Mouse (Mus musculus): ENCODE data around the gene 1700025G04Rik. TPM values are rescaled to one million over a fixed set of nuclear protein-coding genes. Genes with fewer than 3 reads are reported as not detected.

The 1700025G04Rik gene
- polyA plus RNA-seq, 1 experiment from 2014 or later, result 28.6 TPM

DNA sequence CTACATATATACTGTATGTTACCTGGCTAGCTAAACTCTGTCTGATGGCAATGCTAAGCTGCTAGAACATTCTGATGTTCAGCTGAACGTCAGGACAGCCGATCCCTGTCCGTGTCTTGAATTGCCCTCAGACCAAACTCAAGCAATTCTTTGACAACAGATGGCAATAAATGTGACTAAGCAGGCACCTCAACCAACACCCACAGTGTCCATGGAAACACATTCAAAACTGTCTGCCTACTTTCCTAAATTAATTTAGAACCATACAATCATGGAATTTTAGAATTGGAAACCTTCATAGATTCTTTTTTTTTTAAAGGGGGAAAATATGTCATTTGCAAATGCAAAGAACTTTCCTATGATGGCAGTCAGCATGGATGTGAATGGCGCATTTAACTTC, 41.6 kb downstream of the 1700025G04Rik start:
- H3K36me3 ChIP-seq (ENCODE audit: control insufficient read depth, insufficient read depth, low read length), result no peaks in the 10 kb centered on the region
- no peaks in the 10 kb centered on the region for H3K27me3 ChIP-seq (ENCODE audit: control insufficient read depth, insufficient read depth, low read length)
- no peak overlapping the region for H3K4me2 ChIP-seq (replicated peaks; ENCODE audit: low read depth, low read length)
- H3K4me3 ChIP-seq (ENCODE audit: low read depth, low read length), result no peak overlapping the region
- WGBS, result 63% methylated on average over 4 of the region's 4 CpGs
- no peaks in the 10 kb centered on the region for H3K9me3 ChIP-seq (ENCODE audit: control insufficient read depth, low read depth, low read length)
- H3K4me1 ChIP-seq (ENCODE audit: control insufficient read depth, insufficient read depth, low read length), result peaks cover 5% of the 10 kb centered on the region; the same call in 1 of the 2 replicates
- no peak overlapping the region for H3K9ac ChIP-seq (replicated peaks; ENCODE audit: low read depth, low read length)
- H3K27ac ChIP-seq (ENCODE audit: low read length), result no peak overlapping the region
- ATAC-seq (ENCODE audit: insufficient number of reproducible peaks, insufficient read depth, low FRiP score, low read depth), result no peak

DNA sequence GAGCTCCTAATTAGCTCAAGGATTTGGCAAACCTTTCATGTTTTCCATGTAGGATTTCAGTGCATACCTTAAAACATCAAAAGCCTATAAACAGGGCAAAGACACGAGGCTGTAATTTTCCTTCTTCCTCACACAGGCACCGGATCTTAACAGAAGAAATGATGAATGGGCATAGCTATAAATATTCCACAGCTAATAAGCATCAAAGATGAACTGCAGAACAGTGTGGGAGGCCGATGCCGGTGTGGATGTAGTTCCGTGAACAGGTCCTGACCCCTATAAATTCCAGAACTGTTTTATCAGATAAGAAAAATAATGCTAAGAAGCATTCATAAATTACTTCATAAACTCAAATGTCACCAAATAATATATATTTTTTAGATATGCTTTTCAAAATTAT, 42.5 kb downstream of the 1700025G04Rik start:
- H3K4me3 ChIP-seq (ENCODE audit: low read depth, low read length), result no peak overlapping the region
- peaks cover 5% of the 10 kb centered on the region; the same call in 1 of the 2 replicates for H3K4me1 ChIP-seq (ENCODE audit: control insufficient read depth, insufficient read depth, low read length)
- H3K9ac ChIP-seq (replicated peaks; ENCODE audit: low read depth, low read length), result no peak overlapping the region
- H3K27me3 ChIP-seq (ENCODE audit: control insufficient read depth, insufficient read depth, low read length), result no peaks in the 10 kb centered on the region
- no peak overlapping the region for H3K4me2 ChIP-seq (replicated peaks; ENCODE audit: low read depth, low read length)
- no peak for ATAC-seq (ENCODE audit: insufficient number of reproducible peaks, insufficient read depth, low FRiP score, low read depth)
- no peak overlapping the region for H3K27ac ChIP-seq (ENCODE audit: low read length)
- 26% methylated on average over 5 of the region's 5 CpGs for WGBS
- no peaks in the 10 kb centered on the region for H3K36me3 ChIP-seq (ENCODE audit: control insufficient read depth, insufficient read depth, low read length)
- H3K9me3 ChIP-seq (ENCODE audit: control insufficient read depth, low read depth, low read length), result no peaks in the 10 kb centered on the region

GRCm38 (mm10) chr1:152043453-152043852, 46.5 kb downstream of the 1700025G04Rik start:
- Histone ChIP-seq H3K4me1 (ENCODE audit: control insufficient read depth, insufficient read depth, low read length) (peaks cover 11% of the 10 kb centered on the region; the same call in 1 of the 2 replicates), H3K4me3 (ENCODE audit: low read depth, low read length) (no peak overlapping the region), H3K9me3 (ENCODE audit: control insufficient read depth, low read depth, low read length) (no peaks in the 10 kb centered on the region), H3K4me2 (replicated peaks; ENCODE audit: low read depth, low read length) (no peak overlapping the region), H3K27ac (ENCODE audit: low read length) (no peak overlapping the region), H3K9ac (replicated peaks; ENCODE audit: low read depth, low read length) (no peak overlapping the region), H3K36me3 (ENCODE audit: control insufficient read depth, insufficient read depth, low read length) (no peaks in the 10 kb centered on the region), H3K27me3 (ENCODE audit: control insufficient read depth, insufficient read depth, low read length) (no peaks in the 10 kb centered on the region)
- no peak for ATAC-seq (ENCODE audit: insufficient number of reproducible peaks, insufficient read depth, low FRiP score, low read depth)
- WGBS, result 86% methylated on average over 2 of the region's 2 CpGs

DNA sequence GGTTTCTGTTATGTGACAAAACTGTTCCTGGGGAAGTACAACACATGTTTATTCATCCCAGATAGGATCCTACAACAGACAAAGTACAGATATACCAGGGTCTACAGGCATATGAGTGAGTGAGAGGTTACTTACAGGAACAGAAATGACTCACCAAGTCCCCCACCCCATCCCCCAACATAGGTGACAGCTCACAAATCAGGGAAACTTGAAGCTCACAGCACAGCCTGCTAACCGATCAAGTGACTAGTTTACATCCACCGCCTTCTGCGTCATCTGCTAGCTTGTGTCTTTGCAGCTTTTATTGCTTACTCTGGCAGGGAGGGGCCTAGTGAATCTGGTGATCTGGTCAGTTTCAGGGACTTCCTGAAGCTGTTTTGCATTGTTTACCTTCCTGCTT, 47.5 kb downstream of the 1700025G04Rik start:
- Histone ChIP-seq H3K4me2 (replicated peaks; ENCODE audit: low read depth, low read length) (no peak overlapping the region), H3K9me3 (ENCODE audit: control insufficient read depth, low read depth, low read length) (no peaks in the 10 kb centered on the region), H3K36me3 (ENCODE audit: control insufficient read depth, insufficient read depth, low read length) (no peaks in the 10 kb centered on the region), H3K27me3 (ENCODE audit: control insufficient read depth, insufficient read depth, low read length) (no peaks in the 10 kb centered on the region), H3K27ac (ENCODE audit: low read length) (no peak overlapping the region), H3K4me3 (ENCODE audit: low read depth, low read length) (no peak overlapping the region), H3K9ac (replicated peaks; ENCODE audit: low read depth, low read length) (no peak overlapping the region), H3K4me1 (ENCODE audit: control insufficient read depth, insufficient read depth, low read length) (peaks cover 17% of the 10 kb centered on the region; the same call in 1 of the 2 replicates)
- no peak for ATAC-seq (ENCODE audit: insufficient number of reproducible peaks, insufficient read depth, low FRiP score, low read depth)
- 66% methylated on average over 3 of the region's 3 CpGs for WGBS

DNA sequence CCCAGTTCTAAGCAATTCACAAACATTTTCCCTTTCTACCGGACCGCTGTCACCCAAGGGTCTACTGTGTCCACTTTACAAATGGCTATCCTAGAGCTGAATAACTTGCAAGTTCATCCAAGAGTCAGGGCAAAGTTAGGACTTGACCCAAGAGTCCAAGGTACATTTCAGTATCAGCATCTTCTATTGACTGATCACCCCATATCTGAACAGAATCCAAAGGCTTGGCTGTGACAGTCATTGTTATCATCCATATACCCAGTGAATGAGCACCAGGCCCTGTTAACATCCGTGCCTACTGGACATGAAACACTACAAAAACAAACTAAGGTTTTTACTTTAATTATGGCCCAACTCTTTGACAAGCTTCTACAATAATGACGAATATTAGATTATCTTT, 48.9 kb downstream of the 1700025G04Rik start:
- no peak overlapping the region for H3K27ac ChIP-seq (ENCODE audit: low read length)
- no peaks in the 10 kb centered on the region for H3K36me3 ChIP-seq (ENCODE audit: control insufficient read depth, insufficient read depth, low read length)
- no peaks in the 10 kb centered on the region for H3K27me3 ChIP-seq (ENCODE audit: control insufficient read depth, insufficient read depth, low read length)
- no peaks in the 10 kb centered on the region for H3K9me3 ChIP-seq (ENCODE audit: control insufficient read depth, low read depth, low read length)
- no peak overlapping the region for H3K4me2 ChIP-seq (replicated peaks; ENCODE audit: low read depth, low read length)
- H3K4me1 ChIP-seq (ENCODE audit: control insufficient read depth, insufficient read depth, low read length), result peaks cover 26% of the 10 kb centered on the region; the same call in 1 of the 2 replicates
- no peak overlapping the region for H3K9ac ChIP-seq (replicated peaks; ENCODE audit: low read depth, low read length)
- WGBS, result 76% methylated on average over 4 of the region's 4 CpGs
- no peak overlapping the region for H3K4me3 ChIP-seq (ENCODE audit: low read depth, low read length)
- no peak for ATAC-seq (ENCODE audit: insufficient number of reproducible peaks, insufficient read depth, low FRiP score, low read depth)

DNA sequence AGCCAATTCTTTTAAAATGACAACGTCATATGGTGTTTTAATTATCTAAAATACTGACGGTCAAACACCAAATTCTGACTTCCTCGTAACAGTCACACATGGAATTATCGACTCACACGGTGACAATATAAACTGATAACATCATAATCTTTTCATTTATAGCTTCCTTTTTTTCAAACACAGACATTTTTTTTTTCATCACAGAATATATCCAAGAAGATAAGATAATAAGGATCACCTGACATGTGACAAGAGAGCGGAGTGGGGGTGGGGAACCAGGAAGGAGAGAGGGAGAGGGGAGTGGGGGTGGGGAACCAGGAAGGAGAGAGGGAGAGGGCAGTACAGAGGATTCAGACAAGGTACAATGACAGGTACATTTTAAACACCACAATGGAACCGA, 49.9 kb downstream of the 1700025G04Rik start:
- no peak overlapping the region for H3K27ac ChIP-seq (ENCODE audit: low read length)
- no peaks in the 10 kb centered on the region for H3K36me3 ChIP-seq (ENCODE audit: control insufficient read depth, insufficient read depth, low read length)
- WGBS, result 70% methylated on average over 7 of the region's 7 CpGs
- no peaks in the 10 kb centered on the region for H3K27me3 ChIP-seq (ENCODE audit: control insufficient read depth, insufficient read depth, low read length)
- ATAC-seq (ENCODE audit: insufficient number of reproducible peaks, insufficient read depth, low FRiP score, low read depth), result no peak
- no peaks in the 10 kb centered on the region for H3K9me3 ChIP-seq (ENCODE audit: control insufficient read depth, low read depth, low read length)
- peaks cover 27% of the 10 kb centered on the region; the same call in 1 of the 2 replicates for H3K4me1 ChIP-seq (ENCODE audit: control insufficient read depth, insufficient read depth, low read length)
- no peak overlapping the region for H3K9ac ChIP-seq (replicated peaks; ENCODE audit: low read depth, low read length)
- H3K4me3 ChIP-seq (ENCODE audit: low read depth, low read length), result no peak overlapping the region
- no peak overlapping the region for H3K4me2 ChIP-seq (replicated peaks; ENCODE audit: low read depth, low read length)

DNA sequence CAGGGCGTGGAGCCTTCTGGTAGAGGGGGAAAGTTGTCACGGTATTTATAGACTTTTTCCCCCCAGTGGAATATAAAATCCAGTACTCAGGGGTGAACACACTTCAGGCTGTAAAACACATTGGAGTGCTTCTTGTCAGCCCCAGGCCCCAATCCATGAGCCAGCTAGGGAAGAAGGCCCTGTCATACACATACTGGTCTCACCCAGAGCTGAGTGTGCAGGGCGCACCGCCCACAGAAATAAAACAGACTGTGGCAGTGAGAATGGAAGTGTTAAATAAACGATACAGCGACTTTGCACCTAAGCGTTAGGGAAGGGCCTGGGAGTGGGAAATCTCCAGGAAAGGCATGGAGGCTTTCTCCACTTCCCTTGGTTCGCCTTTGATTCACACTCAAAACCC, 50.3 kb downstream of the 1700025G04Rik start:
- Histone ChIP-seq H3K4me1 (ENCODE audit: control insufficient read depth, insufficient read depth, low read length) (peaks cover 27% of the 10 kb centered on the region; the same call in 1 of the 2 replicates), H3K36me3 (ENCODE audit: control insufficient read depth, insufficient read depth, low read length) (no peaks in the 10 kb centered on the region), H3K9ac (replicated peaks; ENCODE audit: low read depth, low read length) (no peak overlapping the region), H3K27ac (ENCODE audit: low read length) (no peak overlapping the region), H3K27me3 (ENCODE audit: control insufficient read depth, insufficient read depth, low read length) (no peaks in the 10 kb centered on the region), H3K4me2 (replicated peaks; ENCODE audit: low read depth, low read length) (no peak overlapping the region), H3K9me3 (ENCODE audit: control insufficient read depth, low read depth, low read length) (no peaks in the 10 kb centered on the region), H3K4me3 (ENCODE audit: low read depth, low read length) (no peak overlapping the region)
- WGBS, result 48% methylated on average over 8 of the region's 8 CpGs
- no peak for ATAC-seq (ENCODE audit: insufficient number of reproducible peaks, insufficient read depth, low FRiP score, low read depth)

DNA sequence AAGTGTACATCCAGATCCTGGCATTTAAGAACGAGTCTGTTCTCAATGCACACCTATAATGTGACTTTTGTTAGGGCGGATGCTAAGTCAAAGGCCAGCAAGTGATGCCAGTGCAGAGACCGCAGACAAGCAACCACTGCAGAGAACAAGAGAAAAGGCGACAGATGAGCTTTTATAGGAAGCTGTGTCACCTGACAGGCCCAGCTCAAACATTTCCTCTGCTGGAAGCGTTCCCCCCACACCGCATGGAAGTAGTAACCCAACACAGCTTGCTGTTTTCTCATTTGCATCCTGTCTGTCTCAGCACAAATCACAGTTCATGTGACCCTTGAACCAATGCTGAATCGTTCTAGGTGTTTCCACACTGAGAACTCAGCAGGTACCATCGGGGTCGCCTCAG, 51.8 kb downstream of the 1700025G04Rik start:
- 64% methylated on average over 9 of the region's 9 CpGs for WGBS
- Histone ChIP-seq H3K9me3 (ENCODE audit: control insufficient read depth, low read depth, low read length) (no peaks in the 10 kb centered on the region), H3K4me1 (ENCODE audit: control insufficient read depth, insufficient read depth, low read length) (peaks cover 27% of the 10 kb centered on the region; the same call in 1 of the 2 replicates), H3K4me2 (replicated peaks; ENCODE audit: low read depth, low read length) (no peak overlapping the region), H3K27ac (ENCODE audit: low read length) (no peak overlapping the region), H3K4me3 (ENCODE audit: low read depth, low read length) (no peak overlapping the region), H3K36me3 (ENCODE audit: control insufficient read depth, insufficient read depth, low read length) (no peaks in the 10 kb centered on the region), H3K27me3 (ENCODE audit: control insufficient read depth, insufficient read depth, low read length) (no peaks in the 10 kb centered on the region), H3K9ac (replicated peaks; ENCODE audit: low read depth, low read length) (no peak overlapping the region)
- no peak for ATAC-seq (ENCODE audit: insufficient number of reproducible peaks, insufficient read depth, low FRiP score, low read depth)

DNA sequence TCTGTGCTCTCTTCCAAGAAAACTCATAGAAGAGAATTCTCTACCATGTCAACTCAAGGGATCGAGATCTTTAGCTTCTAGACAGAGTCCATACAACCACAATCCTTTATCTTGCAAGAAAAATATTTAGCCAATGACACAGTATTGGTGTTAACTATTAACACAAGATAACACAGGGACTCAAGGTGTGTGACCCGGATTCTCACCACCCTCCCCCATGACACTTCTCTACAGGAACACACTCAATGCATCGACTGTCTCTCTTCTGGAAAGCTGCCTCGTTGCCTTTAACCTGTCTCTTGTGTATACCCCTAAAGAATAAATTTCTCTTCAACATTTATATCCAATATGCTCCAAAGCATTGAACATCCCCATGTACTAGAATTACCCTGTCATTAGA, 52.3 kb downstream of the 1700025G04Rik start:
- Histone ChIP-seq H3K27me3 (ENCODE audit: control insufficient read depth, insufficient read depth, low read length) (no peaks in the 10 kb centered on the region), H3K9ac (replicated peaks; ENCODE audit: low read depth, low read length) (no peak overlapping the region), H3K27ac (ENCODE audit: low read length) (no peak overlapping the region), H3K4me2 (replicated peaks; ENCODE audit: low read depth, low read length) (no peak overlapping the region), H3K4me3 (ENCODE audit: low read depth, low read length) (no peak overlapping the region), H3K4me1 (ENCODE audit: control insufficient read depth, insufficient read depth, low read length) (peaks cover 27% of the 10 kb centered on the region; the same call in 1 of the 2 replicates), H3K36me3 (ENCODE audit: control insufficient read depth, insufficient read depth, low read length) (no peaks in the 10 kb centered on the region), H3K9me3 (ENCODE audit: control insufficient read depth, low read depth, low read length) (peaks cover 2% of the 10 kb centered on the region; the same call in 1 of the 2 replicates)
- peak; percentile 53; the same call in 1 of the 2 replicates for ATAC-seq (ENCODE audit: insufficient number of reproducible peaks, insufficient read depth, low FRiP score, low read depth)
- WGBS, result 41% methylated on average over 4 of the region's 4 CpGs

Data from stomach, embryonic 14.5 days (tissue).